Mouse (Mus musculus): ENCODE data around the gene Olfr601. TPM values are rescaled to one million over a fixed set of nuclear protein-coding genes. Genes with fewer than 3 reads are reported as not detected.
"Not testable (repeated sequence)": the region's sequence is repeated elsewhere in the genome, so short reads cannot be mapped to it uniquely, and the experiment has no call there.

The Olfr601 gene
- polyA plus RNA-seq (2014; fragmentation: Nextera tagmentation; extraction: Ambion mirVana) = not detected in 2 replicates

DNA sequence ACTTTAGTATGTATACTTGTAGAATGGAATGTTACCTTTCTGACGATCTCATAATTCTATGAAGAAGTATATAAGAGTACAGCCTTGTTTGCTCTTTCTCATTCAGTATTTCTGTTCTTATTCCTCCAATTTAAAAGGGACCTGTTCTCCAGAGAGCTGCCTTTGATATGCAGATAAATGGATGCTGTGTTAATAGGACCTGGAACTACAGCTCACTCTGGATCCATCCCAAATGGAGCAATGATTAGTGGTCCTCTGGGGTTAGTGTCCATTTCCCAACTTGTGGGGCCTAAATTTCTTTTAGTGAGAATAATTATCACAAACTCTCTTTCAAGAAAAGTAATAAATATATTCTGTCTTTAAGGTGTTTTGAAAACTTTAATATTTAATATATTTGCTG lies at the start of gene Olfr601:
Gene Olfr601 (minus strand): TSS at position 101 of the 400 bp plus-strand sequence.
- 93% methylated on average over 1 of the region's 1 CpGs for WGBS
- Histone ChIP-seq H3K36me3 (ENCODE audit: control insufficient read depth, insufficient read depth, low read length) (no peaks in the 10 kb centered on the region), H3K4me3 (ENCODE audit: low read depth, low read length) (no peak within 1 kb of the TSS), H3K9ac (ENCODE audit: low read length) (no peak within 1 kb of the TSS), H3K4me1 (replicated peaks; ENCODE audit: control insufficient read depth, insufficient read depth, low read length) (no peaks in the 10 kb centered on the region), H3K4me2 (ENCODE audit: low read length) (no peak within 1 kb of the TSS), H3K27me3 (replicated peaks; ENCODE audit: control insufficient read depth, insufficient read depth, low read length) (no peaks in the 10 kb centered on the region), H3K27ac (ENCODE audit: low read depth) (no peak within 1 kb of the TSS), H3K9me3 (ENCODE audit: control insufficient read depth, low read length) (no peaks in the 10 kb centered on the region)
- no peak for DNase-seq (ENCODE audit: low spot score)
- no peak for ATAC-seq (replicated peaks; ENCODE audit: low FRiP score, low TSS enrichment, low read depth)

DNA sequence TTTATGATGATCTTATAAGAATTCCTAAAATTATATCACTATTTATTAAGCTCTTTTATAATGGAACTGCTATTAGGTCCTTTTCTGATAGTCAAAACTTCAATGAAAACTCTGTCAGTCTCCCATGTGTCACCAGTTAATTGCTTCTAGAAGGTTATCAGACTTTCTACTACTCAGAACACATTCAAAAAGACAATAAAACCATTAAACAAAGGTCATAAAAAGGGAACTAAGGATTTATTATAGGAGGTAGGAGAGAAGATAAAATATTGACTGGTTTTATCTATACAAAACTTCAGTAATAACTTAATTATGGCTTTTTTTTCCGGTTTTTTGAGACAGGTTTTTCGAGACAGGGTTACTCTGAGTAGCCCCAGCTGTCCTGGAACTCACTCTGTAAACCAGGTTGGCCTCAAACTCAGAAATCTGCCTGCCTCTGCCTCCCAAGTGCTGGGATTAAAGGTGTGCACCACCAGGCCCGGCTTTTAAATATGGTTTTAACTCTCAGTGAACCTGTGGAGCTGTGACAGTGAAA lies 44.1 kb upstream of the Olfr601 start:
- H3K4me1 ChIP-seq (replicated peaks; ENCODE audit: control insufficient read depth, insufficient read depth, low read length); H3K36me3 ChIP-seq (ENCODE audit: control insufficient read depth, insufficient read depth, low read length); DNase-seq (ENCODE audit: low spot score); H3K4me2 ChIP-seq (ENCODE audit: low read length); H3K27me3 ChIP-seq (replicated peaks; ENCODE audit: control insufficient read depth, insufficient read depth, low read length); H3K4me3 ChIP-seq (ENCODE audit: low read depth, low read length); H3K9me3 ChIP-seq (ENCODE audit: control insufficient read depth, low read length); H3K9ac ChIP-seq (ENCODE audit: low read length); ATAC-seq (replicated peaks; ENCODE audit: low FRiP score, low TSS enrichment, low read depth); H3K27ac ChIP-seq (ENCODE audit: low read depth): not testable (repeated sequence)
- 58% methylated on average over 3 of the region's 3 CpGs for WGBS

DNA sequence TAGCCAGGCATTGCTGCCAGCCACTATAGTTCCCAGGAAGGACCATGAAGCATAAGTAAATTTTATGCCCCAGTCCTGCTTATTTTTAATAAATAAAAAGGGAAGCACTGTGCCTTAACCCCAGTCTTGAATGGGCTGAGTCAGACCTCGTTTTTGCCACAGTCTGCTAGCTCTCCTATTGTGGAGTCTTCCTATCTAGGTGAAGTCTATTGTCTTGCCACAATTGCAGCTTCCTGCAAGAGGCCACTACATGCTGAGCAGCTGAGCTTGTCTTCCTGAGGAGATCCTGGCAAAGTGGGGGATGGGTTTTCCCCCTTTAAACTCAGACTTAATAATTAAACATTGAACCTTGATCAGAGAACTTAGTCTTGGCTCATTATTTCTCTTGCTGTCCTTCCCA lies 36.5 kb upstream of the Olfr601 start:
- no peaks in the 10 kb centered on the region for H3K36me3 ChIP-seq (ENCODE audit: control insufficient read depth, insufficient read depth, low read length)
- no peaks in the 10 kb centered on the region for H3K27me3 ChIP-seq (replicated peaks; ENCODE audit: control insufficient read depth, insufficient read depth, low read length)
- H3K4me2 ChIP-seq (ENCODE audit: low read length) = no peak overlapping the region
- H3K9ac ChIP-seq (ENCODE audit: low read length) = no peak overlapping the region
- DNase-seq (ENCODE audit: low spot score) = no peak
- no peaks in the 10 kb centered on the region for H3K4me1 ChIP-seq (replicated peaks; ENCODE audit: control insufficient read depth, insufficient read depth, low read length)
- no peak for ATAC-seq (replicated peaks; ENCODE audit: low FRiP score, low TSS enrichment, low read depth)
- H3K27ac ChIP-seq (ENCODE audit: low read depth) = no peak overlapping the region
- WGBS = 13% methylated on average over 1 of the region's 1 CpGs
- H3K4me3 ChIP-seq (ENCODE audit: low read depth, low read length) = no peak overlapping the region
- H3K9me3 ChIP-seq (ENCODE audit: control insufficient read depth, low read length) = no peaks in the 10 kb centered on the region

DNA sequence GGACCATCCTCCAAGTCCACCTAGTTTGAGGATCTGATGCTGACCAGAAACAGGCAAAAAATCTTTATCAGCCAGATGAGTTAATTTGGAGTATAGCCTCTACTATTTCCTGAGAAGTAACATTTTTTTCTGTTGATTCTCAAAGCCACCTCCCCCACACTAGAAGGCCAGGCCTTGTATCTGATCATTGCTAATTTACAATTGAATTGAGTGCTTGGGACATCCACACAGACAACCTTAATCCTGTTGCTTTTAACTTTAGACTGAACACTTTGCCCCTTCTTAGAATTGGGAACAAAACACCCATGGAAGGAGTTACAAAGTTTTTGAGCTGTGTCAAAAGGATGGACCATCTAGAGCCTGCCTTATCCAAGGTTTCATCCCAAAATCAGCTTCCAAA lies 35.3 kb upstream of the Olfr601 start:
- H3K4me1 ChIP-seq (replicated peaks; ENCODE audit: control insufficient read depth, insufficient read depth, low read length) = no peaks in the 10 kb centered on the region
- H3K9ac ChIP-seq (ENCODE audit: low read length) = no peak overlapping the region
- no peak overlapping the region for H3K27ac ChIP-seq (ENCODE audit: low read depth)
- H3K4me2 ChIP-seq (ENCODE audit: low read length) = no peak overlapping the region
- H3K27me3 ChIP-seq (replicated peaks; ENCODE audit: control insufficient read depth, insufficient read depth, low read length) = no peaks in the 10 kb centered on the region
- no peaks in the 10 kb centered on the region for H3K36me3 ChIP-seq (ENCODE audit: control insufficient read depth, insufficient read depth, low read length)
- DNase-seq (ENCODE audit: low spot score) = no peak
- no peaks in the 10 kb centered on the region for H3K9me3 ChIP-seq (ENCODE audit: control insufficient read depth, low read length)
- no peak overlapping the region for H3K4me3 ChIP-seq (ENCODE audit: low read depth, low read length)
- no peak for ATAC-seq (replicated peaks; ENCODE audit: low FRiP score, low TSS enrichment, low read depth)

DNA sequence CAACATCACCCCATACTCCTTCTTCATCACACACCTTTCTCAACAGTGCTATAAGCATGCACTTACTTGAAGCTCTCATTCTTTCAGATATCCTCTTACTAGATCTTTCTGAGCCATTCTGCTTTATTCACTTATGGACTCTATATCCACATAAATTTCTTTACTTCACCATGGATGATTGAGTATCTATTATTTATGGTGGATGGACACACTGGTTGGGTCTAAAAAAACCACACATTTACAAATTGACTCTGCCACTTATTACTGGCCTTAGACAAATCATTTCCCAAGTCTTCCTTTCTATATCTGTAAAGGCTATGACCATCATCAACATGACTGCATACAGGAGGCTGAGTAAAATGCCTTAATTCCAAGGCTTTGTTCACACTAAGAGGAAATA lies 23.6 kb upstream of the Olfr601 start, which contains the start of gene Olfr603:
Gene Olfr603 (minus strand): TSS at position 101 of the 400 bp plus-strand sequence.
- Histone ChIP-seq H3K9ac (ENCODE audit: low read length) (no peak within 1 kb of the TSS), H3K4me2 (ENCODE audit: low read length) (no peak within 1 kb of the TSS), H3K4me3 (ENCODE audit: low read depth, low read length) (no peak within 1 kb of the TSS), H3K9me3 (ENCODE audit: control insufficient read depth, low read length) (no peaks in the 10 kb centered on the region), H3K4me1 (replicated peaks; ENCODE audit: control insufficient read depth, insufficient read depth, low read length) (no peaks in the 10 kb centered on the region), H3K36me3 (ENCODE audit: control insufficient read depth, insufficient read depth, low read length) (no peaks in the 10 kb centered on the region), H3K27ac (ENCODE audit: low read depth) (no peak within 1 kb of the TSS), H3K27me3 (replicated peaks; ENCODE audit: control insufficient read depth, insufficient read depth, low read length) (no peaks in the 10 kb centered on the region)
- no peak for ATAC-seq (replicated peaks; ENCODE audit: low FRiP score, low TSS enrichment, low read depth)
- no peak for DNase-seq (ENCODE audit: low spot score)

DNA sequence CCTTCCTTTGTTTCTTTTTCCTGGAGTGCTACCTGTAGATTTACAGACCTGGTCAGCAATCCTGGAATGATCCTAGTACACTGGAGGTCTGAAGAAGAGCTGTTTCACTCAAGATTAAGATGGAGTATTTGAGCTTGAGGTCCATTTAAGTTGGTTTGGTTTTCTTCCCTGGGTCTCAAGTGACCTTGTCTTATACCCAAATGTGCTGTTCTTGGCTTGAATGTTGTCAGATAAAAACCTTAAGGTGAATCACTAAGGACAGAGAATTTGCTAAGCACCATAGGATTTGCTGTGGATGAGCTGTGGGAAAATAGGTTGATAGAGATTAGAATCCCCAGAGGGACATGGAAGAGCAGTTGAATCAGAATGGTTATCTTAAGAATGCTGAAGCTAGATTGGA lies 12.9 kb downstream of the Olfr601 start, which contains the start of gene Olfr600:
Gene Olfr600 (minus strand): TSS at position 101 of the 400 bp plus-strand sequence.
- H3K4me3 ChIP-seq (ENCODE audit: low read depth, low read length) = no peak within 1 kb of the TSS
- H3K9me3 ChIP-seq (ENCODE audit: control insufficient read depth, low read length) = no peaks in the 10 kb centered on the region
- ATAC-seq (replicated peaks; ENCODE audit: low FRiP score, low TSS enrichment, low read depth) (no peak), DNase-seq (ENCODE audit: low spot score) (no peak)
- no peaks in the 10 kb centered on the region for H3K27me3 ChIP-seq (replicated peaks; ENCODE audit: control insufficient read depth, insufficient read depth, low read length)
- no peaks in the 10 kb centered on the region for H3K36me3 ChIP-seq (ENCODE audit: control insufficient read depth, insufficient read depth, low read length)
- no peak within 1 kb of the TSS for H3K9ac ChIP-seq (ENCODE audit: low read length)
- H3K27ac ChIP-seq (ENCODE audit: low read depth) = no peak within 1 kb of the TSS
- H3K4me2 ChIP-seq (ENCODE audit: low read length) = no peak within 1 kb of the TSS
- no peaks in the 10 kb centered on the region for H3K4me1 ChIP-seq (replicated peaks; ENCODE audit: control insufficient read depth, insufficient read depth, low read length)

DNA sequence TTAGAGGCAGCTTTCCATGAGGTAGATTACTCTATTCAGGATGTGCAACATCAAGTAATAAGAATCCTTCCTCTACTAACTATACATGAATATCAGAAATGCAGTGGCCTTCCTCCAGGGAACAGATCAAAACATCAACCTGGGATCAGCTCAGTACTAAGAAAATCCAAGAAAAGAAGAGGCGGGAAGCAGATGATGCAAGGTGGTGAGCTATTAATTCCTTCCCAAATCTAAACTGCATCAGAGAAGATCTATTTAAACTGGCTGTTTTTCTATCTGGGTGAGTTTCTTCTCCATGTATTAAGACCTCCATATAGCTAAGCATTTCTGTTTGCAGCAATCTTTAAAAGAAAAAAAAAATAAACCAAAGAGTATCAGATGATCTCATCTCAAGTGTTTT lies 26.8 kb downstream of the Olfr601 start, which contains the start of gene Olfr599:
Gene Olfr599 (plus strand): TSS at position 301 of the 400 bp plus-strand sequence.
- ATAC-seq (replicated peaks; ENCODE audit: low FRiP score, low TSS enrichment, low read depth) = no peak
- H3K36me3 ChIP-seq (ENCODE audit: control insufficient read depth, insufficient read depth, low read length) = no peaks in the 10 kb centered on the region

DNA sequence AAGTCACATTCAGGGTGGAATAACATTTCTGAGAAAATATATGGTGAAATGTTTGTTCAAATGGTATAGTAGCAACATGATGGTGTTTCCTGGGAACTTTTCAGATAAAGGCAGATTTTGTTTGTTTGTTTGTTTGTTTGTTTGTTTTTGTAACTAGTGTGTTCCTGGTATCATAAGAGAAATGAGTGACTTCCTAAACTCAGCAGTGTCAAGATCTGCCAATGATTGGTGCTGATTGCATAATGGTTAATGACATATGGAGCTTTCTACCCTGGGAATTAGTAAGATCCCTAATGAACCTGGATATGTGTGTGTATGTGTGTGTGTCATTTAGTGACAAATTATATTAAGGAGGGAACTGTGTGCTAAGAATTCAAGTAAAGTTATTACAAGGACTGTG lies 39.2 kb downstream of the Olfr601 start, which contains the start of gene Olfr598:
Gene Olfr598 (plus strand): TSS at position 301 of the 400 bp plus-strand sequence.
- no peak within 1 kb of the TSS for H3K27ac ChIP-seq (ENCODE audit: low read depth)
- no peak within 1 kb of the TSS for H3K4me3 ChIP-seq (ENCODE audit: low read depth, low read length)
- DNase-seq (ENCODE audit: low spot score) = no peak
- H3K9ac ChIP-seq (ENCODE audit: low read length) = no peak within 1 kb of the TSS
- no peaks in the 10 kb centered on the region for H3K27me3 ChIP-seq (replicated peaks; ENCODE audit: control insufficient read depth, insufficient read depth, low read length)
- no peaks in the 10 kb centered on the region for H3K4me1 ChIP-seq (replicated peaks; ENCODE audit: control insufficient read depth, insufficient read depth, low read length)
- ATAC-seq (replicated peaks; ENCODE audit: low FRiP score, low TSS enrichment, low read depth) = no peak
- H3K4me2 ChIP-seq (ENCODE audit: low read length) = no peak within 1 kb of the TSS
- H3K9me3 ChIP-seq (ENCODE audit: control insufficient read depth, low read length) = no peaks in the 10 kb centered on the region
- no peaks in the 10 kb centered on the region for H3K36me3 ChIP-seq (ENCODE audit: control insufficient read depth, insufficient read depth, low read length)

More for the DNA sequence above, 26.8 kb downstream of the Olfr601 start, which contains the start of gene Olfr599:
- H3K9ac ChIP-seq (ENCODE audit: low read length) = no peak within 1 kb of the TSS
- H3K27ac ChIP-seq (ENCODE audit: low read depth) = no peak within 1 kb of the TSS
- H3K4me3 ChIP-seq (ENCODE audit: low read depth, low read length) = no peak within 1 kb of the TSS
- H3K27me3 ChIP-seq (replicated peaks; ENCODE audit: control insufficient read depth, insufficient read depth, low read length) = no peaks in the 10 kb centered on the region
- 82% methylated on average over 1 of the region's 1 CpGs for WGBS
- no peak for DNase-seq (ENCODE audit: low spot score)
- no peak within 1 kb of the TSS for H3K4me2 ChIP-seq (ENCODE audit: low read length)
- no peaks in the 10 kb centered on the region for H3K4me1 ChIP-seq (replicated peaks; ENCODE audit: control insufficient read depth, insufficient read depth, low read length)
- H3K9me3 ChIP-seq (ENCODE audit: control insufficient read depth, low read length) = no peaks in the 10 kb centered on the region

DNA sequence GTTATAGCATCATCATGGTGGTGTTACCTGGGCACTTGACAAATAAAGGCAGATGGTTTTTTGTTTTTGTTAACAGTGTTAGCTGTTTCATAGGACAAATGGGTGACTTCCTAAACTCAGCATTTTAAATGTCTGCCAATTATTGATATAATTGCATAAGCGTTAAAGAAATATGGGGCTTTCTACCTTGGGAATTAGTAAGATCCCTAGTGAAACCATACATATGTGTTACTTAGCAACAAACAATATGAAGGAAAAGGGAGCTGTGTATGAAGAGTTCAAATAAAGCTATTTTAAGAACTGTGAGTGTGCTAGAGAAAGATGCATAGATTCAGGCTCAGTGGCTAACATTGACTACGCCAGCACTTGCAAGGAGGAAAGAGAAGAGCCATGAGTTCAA lies 46.4 kb downstream of the Olfr601 start, which contains the start of gene Olfr597:
Gene Olfr597 (plus strand): TSS at position 301 of the 400 bp plus-strand sequence.
- not testable (repeated sequence) for ATAC-seq (replicated peaks; ENCODE audit: low FRiP score, low TSS enrichment, low read depth); H3K36me3 ChIP-seq (ENCODE audit: control insufficient read depth, insufficient read depth, low read length); H3K4me3 ChIP-seq (ENCODE audit: low read depth, low read length); DNase-seq (ENCODE audit: low spot score); H3K9ac ChIP-seq (ENCODE audit: low read length); H3K4me2 ChIP-seq (ENCODE audit: low read length); H3K27ac ChIP-seq (ENCODE audit: low read depth); H3K27me3 ChIP-seq (replicated peaks; ENCODE audit: control insufficient read depth, insufficient read depth, low read length); H3K4me1 ChIP-seq (replicated peaks; ENCODE audit: control insufficient read depth, insufficient read depth, low read length); H3K9me3 ChIP-seq (ENCODE audit: control insufficient read depth, low read length)
- WGBS = 84% methylated on average over 2 of the region's 2 CpGs
